ENCODE assay signal across 8 mouse cellular contexts in genomic region chr1:166102920-166103608, GRCm38 (mm10). TPM values are rescaled to one million over a fixed set of nuclear protein-coding genes. Genes with fewer than 3 reads are reported as not detected.
DNase-seq lines count a peak whose midpoint lies in the region; ATAC-seq and TF ChIP-seq lines count a peak whose summit lies in the region.

No protein-coding gene starts in this region.

- H3K27ac ChIP-seq in kidney, embryonic 16.5 days (ENCODE audit: low read length), result no peak overlapping the region

- no peak overlapping the region for H3K4me3 ChIP-seq in kidney, embryonic 16.5 days (ENCODE audit: low read length)
- no peak overlapping the region for H3K4me3 ChIP-seq in G1E (ENCODE audit: low read depth, low read length)

- ATAC-seq in kidney, embryonic 16.5 days (ENCODE audit: low FRiP score, low TSS enrichment), result no peak
- ATAC-seq in G1E (ENCODE audit: extremely low read depth, insufficient number of reproducible peaks, low FRiP score, poor library complexity, severe bottlenecking), result no peak

- peak; percentile 48 for TF ChIP-seq CTCF in G1E (IDR thresholded peaks at IDR 0.05; ENCODE audit: low read depth, low read length)

- H3K9me3 ChIP-seq in kidney, embryonic 16.5 days (ENCODE audit: low read length), result no peaks in the 10 kb centered on the region
- H3K9me3 ChIP-seq in G1E (replicated peaks), result no peaks in the 10 kb centered on the region

- 63% methylated on average over 11 of the region's 11 CpGs for WGBS in kidney, embryonic 16.5 days

- no peaks in the 10 kb centered on the region for H3K27me3 ChIP-seq in kidney, embryonic 16.5 days (ENCODE audit: insufficient read depth, low read length)
- peaks cover 10% of the 10 kb centered on the region for H3K27me3 ChIP-seq in G1E (ENCODE audit: insufficient read depth, low read length)

- no peaks in the 10 kb centered on the region for H3K36me3 ChIP-seq in kidney, embryonic 16.5 days (ENCODE audit: insufficient read depth, low read length)
- H3K36me3 ChIP-seq in G1E (replicated peaks), result no peaks in the 10 kb centered on the region

- no peak overlapping the region for H3K4me2 ChIP-seq in kidney, embryonic 16.5 days (replicated peaks; ENCODE audit: low read depth, low read length)

- DNase-seq in kidney, postnatal 36 days, result peak; percentile 4 to 42
- DNase-seq in G1E (ENCODE audit: low spot score) (no peak), adipocyte (ENCODE audit: low spot score) (no peak)
- DNase-seq in embryo, embryonic 10.5 days (ENCODE audit: low spot score), result peak; percentile 79
- DNase-seq in lung, postnatal 14 days, result peak; percentile 55
- peak; percentile 69 for DNase-seq in thymus, postnatal 0 days (ENCODE audit: low spot score)
- no peak for DNase-seq in cerebellum, postnatal 25 days

- H3K9ac ChIP-seq in kidney, embryonic 16.5 days (replicated peaks; ENCODE audit: low read length), result no peak overlapping the region

- no peaks in the 10 kb centered on the region for H3K4me1 ChIP-seq in kidney, embryonic 16.5 days (ENCODE audit: insufficient read depth, low read length)
- H3K4me1 ChIP-seq in G1E (ENCODE audit: insufficient read depth, low read depth, low read length), result peaks cover 5% of the 10 kb centered on the region

RNA-seq across cellular contexts. Expression of gene Dusp27, which starts 24.7 kb away (rescaled TPM):
- 0.26 and 0.69 TPM in 2 replicates for polyA plus RNA-seq in kidney, embryonic 16.5 days (2015; fragmentation: Nextera tagmentation; extraction: Ambion mirVana)
- total RNA-seq in G1E (2014; fragmentation: Nextera tagmentation) (not detected in 2 replicates), G1E (2017) (under 0.01 and 0.11 TPM in 2 replicates)
- polyA plus RNA-seq in G1E (2012), result not detected in 2 replicates
- polyA plus RNA-seq in thymus, postnatal 0 days (2015; fragmentation: Nextera tagmentation; extraction: Ambion mirVana), result 0.14 and 0.15 TPM in 2 replicates

RNA-seq across cellular contexts. Expression of gene Gpa33, which starts 27.0 kb away (rescaled TPM):
- 0.68 and 0.85 TPM in 2 replicates for polyA plus RNA-seq in kidney, embryonic 16.5 days (2015; fragmentation: Nextera tagmentation; extraction: Ambion mirVana)
- total RNA-seq in G1E (2014; fragmentation: Nextera tagmentation) (not detected in 2 replicates), G1E (2017) (0.05 TPM in 1 of 2 replicates, not detected in the other)
- polyA plus RNA-seq in G1E (2012), result not detected in 2 replicates
- polyA plus RNA-seq in thymus, postnatal 0 days (2015; fragmentation: Nextera tagmentation; extraction: Ambion mirVana), result 0.31 and 0.44 TPM in 2 replicates

Comparison
In these comparisons a context has a peak if more than half of its experiments do, and no peak if none do; other contexts are left out.
1. DNase-seq: peak in kidney, postnatal 36 days (2 of 2), embryo, embryonic 10.5 days (single experiment), lung, postnatal 14 days (single experiment) and thymus, postnatal 0 days (single experiment); none in G1E (single experiment), cerebellum, postnatal 25 days (0 of 2) and adipocyte (single experiment).